Mouse (Mus musculus) erythroblast, embryonic 14.5 days (primary cell): ENCODE results near the gene Spag6.

ENCODE experiments used
- GATA1 ChIP-seq: IDR thresholded peaks from 2 replicates; pipeline ENCODE4 v1.6.1; 2012; ENCODE audit warnings: low read length, inconsistent platforms, mixed read lengths
- TAL1 ChIP-seq: IDR thresholded peaks from 3 replicates; pipeline ENCODE4 v1.6.1; 2012; ENCODE audit warnings: low read length, inconsistent platforms, mixed read lengths

- TF ChIP-seq TAL1, result no peak
- no peak for TF ChIP-seq GATA1
Measured at GRCm38 (mm10) chr2:18676457-18676935, 17.3 kb upstream of the Spag6 start.
